Mouse (Mus musculus): ENCODE measurements at regions not wholly inside any gene's neighbourhood (a gene's known extent, or its start where the extent isn't known, plus 50 kb on each side); places are given as distances from the start of the nearest gene placed in this dataset.

- peak in 1 of 2 experiments; percentile 22 for DNase-seq (ENCODE audit: extremely low spot score in 1 of 2, low spot score in 2 of 2)
- Histone ChIP-seq H3K27ac (no peak overlapping the region), H3K4me3 (no peak overlapping the region)
- intact Hi-C loops (cut with DNase I), result no loop called here
- TF ChIP-seq CTCF (IDR thresholded peaks at IDR 0.05), result no peak
Measured at GRCm38 (mm10) chr9:115390880-115391281, 80.7 kb upstream of the Stt3b start.

GRCm38 (mm10) chr9:115395511-115395910 is 85.3 kb upstream of the Stt3b start:
- no peak overlapping the region for H3K4me3 ChIP-seq
- H3K27ac ChIP-seq, result no peak overlapping the region
- intact Hi-C loops (cut with DNase I), result no loop called here
- TF ChIP-seq CTCF (IDR thresholded peaks at IDR 0.05), result no peak
- DNase-seq (ENCODE audit: extremely low spot score in 1 of 2, low spot score in 2 of 2), result no peak

- H3K27ac ChIP-seq, result no peak overlapping the region
- intact Hi-C loops (cut with DNase I), result no loop called here
- no peak overlapping the region for H3K4me3 ChIP-seq
- TF ChIP-seq CTCF (IDR thresholded peaks at IDR 0.05), result no peak
- DNase-seq (ENCODE audit: extremely low spot score in 1 of 2, low spot score in 2 of 2), result no peak
Measured at GRCm38 (mm10) chr9:115400461-115400860, 90.2 kb upstream of the Stt3b start.

DNA sequence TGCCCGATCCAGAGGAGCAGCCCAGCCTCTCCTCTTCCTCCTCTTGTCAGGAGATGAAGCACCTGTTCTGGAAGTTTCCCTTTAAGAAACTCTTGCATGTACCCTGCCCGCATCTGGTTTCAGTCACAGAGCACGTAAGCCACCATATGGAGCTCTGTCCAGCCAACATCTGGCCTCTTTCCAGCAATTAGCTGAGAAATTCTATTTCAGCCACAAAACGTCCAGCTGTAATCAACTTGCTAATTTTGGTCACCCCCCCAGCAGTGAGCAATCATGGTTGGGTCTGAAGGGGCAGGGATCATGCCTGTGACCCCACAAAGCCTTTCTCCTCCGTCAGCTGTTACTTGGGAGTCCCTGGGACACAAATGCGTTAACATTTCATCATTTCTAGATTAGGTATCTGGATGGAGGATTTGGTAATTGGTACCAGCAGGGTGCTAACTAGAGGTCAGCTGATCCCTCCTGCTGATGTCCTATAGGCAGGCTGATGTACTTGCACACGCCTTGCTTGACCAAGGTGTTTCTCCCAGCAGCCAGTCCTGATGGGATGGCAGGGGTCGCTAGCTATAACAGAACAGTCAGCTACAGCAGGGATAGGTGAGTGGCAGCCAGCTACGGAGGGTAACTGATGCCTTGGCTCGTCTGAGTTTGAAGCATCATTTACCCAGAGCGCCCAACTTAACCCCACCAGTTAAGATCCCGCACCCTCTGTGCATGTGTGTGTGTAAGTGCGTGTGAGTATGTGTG is 91.4 kb upstream of the Stt3b start:
- no peak for TF ChIP-seq CTCF (IDR thresholded peaks at IDR 0.05)
- H3K4me3 ChIP-seq, result no peak overlapping the region
- DNase-seq (ENCODE audit: extremely low spot score in 1 of 2, low spot score in 2 of 2), result no peak
- H3K27ac ChIP-seq, result no peak overlapping the region
- intact Hi-C loops (cut with DNase I), result no loop called here

DNA sequence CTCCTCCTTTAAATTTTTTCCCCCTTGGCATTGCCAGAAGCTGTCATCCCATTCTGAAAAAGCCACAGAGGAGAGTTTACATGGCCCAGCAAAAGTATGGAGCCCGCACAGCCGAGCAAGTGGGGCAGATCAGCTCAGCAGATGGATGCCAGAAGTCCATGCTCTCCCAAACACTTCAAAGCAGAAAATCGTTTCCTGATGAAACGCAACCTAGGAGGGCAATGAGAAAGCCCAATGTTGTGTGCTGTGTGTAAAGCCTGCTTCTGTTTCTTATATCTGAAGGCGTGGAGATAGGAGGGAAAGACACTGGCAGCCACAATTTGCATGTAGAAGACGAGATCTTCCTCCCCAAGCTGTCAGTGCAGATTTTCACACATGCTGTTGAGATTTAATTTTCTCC is 92.4 kb upstream of the Stt3b start:
- Histone ChIP-seq H3K4me3 (no peak overlapping the region), H3K27ac (no peak overlapping the region)
- intact Hi-C loops (cut with DNase I), result no loop called here
- TF ChIP-seq CTCF (IDR thresholded peaks at IDR 0.05), result no peak
- DNase-seq (ENCODE audit: extremely low spot score in 1 of 2, low spot score in 2 of 2), result no peak

DNA sequence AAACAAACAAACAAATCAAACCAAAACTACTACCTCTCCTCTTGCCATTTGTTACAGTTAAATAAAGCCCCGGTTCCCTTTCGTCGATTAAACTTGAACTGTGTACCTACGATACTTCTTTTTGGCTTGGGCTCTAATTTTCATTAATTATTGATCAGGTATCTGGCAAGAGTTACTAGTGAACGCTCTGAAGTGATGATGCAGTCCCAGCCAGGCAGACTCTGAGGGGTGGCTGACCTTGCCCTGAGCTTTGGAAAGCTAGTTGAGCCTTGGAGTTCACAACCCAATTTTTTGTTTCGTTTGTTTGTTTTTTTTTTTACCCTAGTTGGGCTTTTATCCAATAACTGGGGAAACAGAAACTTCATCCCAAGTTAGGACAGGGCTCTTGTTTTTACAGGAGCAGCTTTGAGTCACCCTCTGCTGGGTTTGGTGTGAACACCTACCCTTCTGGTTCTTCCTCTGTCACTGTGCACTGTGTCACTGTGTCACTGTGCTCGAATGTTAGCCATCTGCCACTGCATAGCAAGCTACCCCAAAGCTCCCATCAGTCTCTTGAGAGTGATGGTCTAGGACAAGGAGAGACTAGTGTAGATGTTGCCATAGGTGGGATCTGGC is 93.2 kb upstream of the Stt3b start:
- no peak for TF ChIP-seq CTCF (IDR thresholded peaks at IDR 0.05)
- intact Hi-C loops (cut with DNase I), result no loop called here
- Histone ChIP-seq H3K27ac (no peak overlapping the region), H3K4me3 (no peak overlapping the region)
- DNase-seq (ENCODE audit: extremely low spot score in 1 of 2, low spot score in 2 of 2), result no peak

- no peak for TF ChIP-seq CTCF (IDR thresholded peaks at IDR 0.05)
- DNase-seq (ENCODE audit: extremely low spot score in 1 of 2, low spot score in 2 of 2), result no peak
- intact Hi-C loops (cut with DNase I), result no loop called here
- no peak overlapping the region for H3K4me3 ChIP-seq
- H3K27ac ChIP-seq, result no peak overlapping the region
Measured at GRCm38 (mm10) chr9:115407901-115408470, 97.8 kb upstream of the Stt3b start.

GRCm38 (mm10) chr9:115408886-115409285 is 98.7 kb upstream of the Stt3b start:
- no peak for TF ChIP-seq CTCF (IDR thresholded peaks at IDR 0.05)
- intact Hi-C loops (cut with DNase I), result no loop called here
- Histone ChIP-seq H3K4me3 (no peak overlapping the region), H3K27ac (no peak overlapping the region)
- DNase-seq (ENCODE audit: extremely low spot score in 1 of 2, low spot score in 2 of 2), result no peak

DNA sequence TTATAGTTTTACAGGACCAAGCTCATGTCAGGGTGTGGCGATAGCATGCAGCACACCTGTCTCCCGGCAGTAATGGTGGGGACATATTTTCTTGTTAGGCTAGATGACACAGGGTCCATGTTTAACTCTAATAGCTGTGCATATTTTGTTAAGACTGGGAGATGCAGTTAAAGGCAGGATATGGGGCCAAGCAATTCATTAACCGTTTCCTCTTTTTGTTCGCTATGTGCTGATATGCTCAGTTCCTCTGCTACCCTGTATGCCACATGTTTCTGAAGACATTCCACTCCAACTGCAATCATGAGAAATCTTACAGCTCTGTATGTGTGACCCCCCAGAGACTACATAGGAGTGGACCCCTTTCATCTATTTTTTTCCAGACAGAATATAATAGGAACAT is 104.0 kb upstream of the Stt3b start:
- intact Hi-C loops (cut with DNase I), result no loop called here
- H3K27ac ChIP-seq, result no peak overlapping the region

GRCm38 (mm10) chr9:115422786-115423185 is 112.6 kb upstream of the Stt3b start:
- intact Hi-C loops (cut with DNase I), result no loop called here
- DNase-seq (ENCODE audit: extremely low spot score in 1 of 2, low spot score in 2 of 2), result no peak
- Histone ChIP-seq H3K27ac (no peak overlapping the region), H3K4me3 (no peak overlapping the region)
- TF ChIP-seq CTCF (IDR thresholded peaks at IDR 0.05), result no peak

More for the DNA sequence above, 104.0 kb upstream of the Stt3b start:
- TF ChIP-seq CTCF (IDR thresholded peaks at IDR 0.05), result no peak
- DNase-seq (ENCODE audit: extremely low spot score in 1 of 2, low spot score in 2 of 2), result no peak
- no peak overlapping the region for H3K4me3 ChIP-seq

- intact Hi-C loops (cut with DNase I), result no loop called here
- TF ChIP-seq CTCF (IDR thresholded peaks at IDR 0.05), result no peak
- H3K27ac ChIP-seq, result no peak overlapping the region
- H3K4me3 ChIP-seq, result no peak overlapping the region
- no peak for DNase-seq (ENCODE audit: extremely low spot score in 1 of 2, low spot score in 2 of 2)
Measured at GRCm38 (mm10) chr9:115426682-115427081, 116.5 kb upstream of the Stt3b start.

DNA sequence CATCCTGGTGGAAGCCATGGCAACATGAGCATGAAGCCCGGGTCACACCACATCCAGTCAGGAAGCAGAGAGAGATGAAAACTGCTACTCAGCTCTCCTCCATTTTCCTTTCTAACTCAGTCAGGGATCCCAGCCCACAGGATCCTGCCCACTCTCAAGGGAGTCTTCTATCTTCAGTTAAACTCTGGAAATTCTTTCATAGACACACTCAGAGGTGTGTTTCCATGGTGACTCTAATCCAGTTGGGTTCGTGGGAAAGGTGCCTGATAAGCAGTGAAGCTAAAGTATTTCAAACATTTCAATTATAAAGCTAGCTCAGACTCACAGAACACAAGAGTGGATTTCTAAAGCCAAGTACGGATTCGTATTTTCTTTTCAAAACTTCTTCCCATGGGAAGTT is 120.0 kb upstream of the Stt3b start:
- Histone ChIP-seq H3K27ac (no peak overlapping the region), H3K4me3 (no peak overlapping the region)
- intact Hi-C loops (cut with DNase I), result no loop called here
- DNase-seq (ENCODE audit: extremely low spot score in 1 of 2, low spot score in 2 of 2), result peak in 1 of 2 experiments; percentile 11
- no peak for TF ChIP-seq CTCF (IDR thresholded peaks at IDR 0.05)
